Comparison of ENCODE assay signal across 9 mouse cellular contexts in the genomic region with DNA sequence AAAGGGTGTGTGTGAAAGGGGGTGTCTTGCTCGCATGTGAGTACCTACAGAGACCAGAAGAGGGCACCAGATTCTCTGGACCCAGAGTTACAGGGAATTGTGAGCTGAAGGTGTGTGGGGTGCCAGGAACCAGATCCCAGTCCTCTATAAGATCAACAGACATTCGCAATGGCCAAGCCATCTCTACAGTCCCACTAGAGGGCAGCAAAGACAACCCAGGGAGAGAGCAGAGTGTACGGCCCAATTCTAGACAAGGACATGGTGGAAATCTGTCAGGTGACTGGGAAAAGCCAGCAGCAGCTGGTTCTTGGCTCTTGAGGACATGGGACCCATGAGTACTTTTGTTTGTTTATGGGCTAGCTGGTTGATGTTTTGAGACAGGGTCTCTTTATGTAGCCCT. TPM values are rescaled to one million over a fixed set of nuclear protein-coding genes. Genes with fewer than 3 reads are reported as not detected.
DNase-seq lines count a peak whose midpoint lies in the region; ATAC-seq and TF ChIP-seq lines count a peak whose summit lies in the region.
"Had no signal": no experiment of that assay in that cellular context is flagged by ENCODE, and none has a peak within 500 bp of the region (broad histone marks: within the 10 kb centered on the region; RNA-seq: fewer than 3 reads in every experiment).

No protein-coding gene starts in this region.

- no peak for TF ChIP-seq EP300 in MEL (IDR thresholded peaks at IDR 0.05; ENCODE audit: low read depth in 1 of 2, low read length in 2 of 2)

- TF ChIP-seq RAD21 in MEL (IDR thresholded peaks at IDR 0.05; ENCODE audit: low read depth, low read length): peak; percentile 22

- H3K27me3 ChIP-seq in forebrain, postnatal 0 days (ENCODE audit: insufficient read depth, low read length): no peaks in the 10 kb centered on the region
- H3K27me3 ChIP-seq in forebrain, embryonic 12.5 days: no peaks in the 10 kb centered on the region
- H3K27me3 ChIP-seq in MEL (ENCODE audit: control insufficient read depth in 1 of 2, insufficient read depth in 2 of 2, low read length in 2 of 2): no peaks in the 10 kb centered on the region
- no peaks in the 10 kb centered on the region for H3K27me3 ChIP-seq in liver, adult 2 months (ENCODE audit: control insufficient read depth, insufficient read depth, low read length)
- H3K27me3 ChIP-seq in thymus, adult 2 months (ENCODE audit: control insufficient read depth, insufficient read depth, low read length): no peaks in the 10 kb centered on the region
- no peaks in the 10 kb centered on the region for H3K27me3 ChIP-seq in midbrain, embryonic 15.5 days (replicated peaks)
- H3K27me3 ChIP-seq: limb, embryonic 13.5 days had no signal

- 72% methylated on average over 3 of the region's 3 CpGs for WGBS in forebrain, postnatal 0 days
- WGBS in forebrain, embryonic 12.5 days: 71% methylated on average over 3 of the region's 3 CpGs
- 63% methylated on average over 3 of the region's 3 CpGs for WGBS in liver, adult 2 months
- WGBS in thymus, adult 2 months: 82% methylated on average over 3 of the region's 3 CpGs
- 59% methylated on average over 3 of the region's 3 CpGs for WGBS in midbrain, embryonic 15.5 days

- no peak overlapping the region for H3K4me2 ChIP-seq in forebrain, postnatal 0 days (ENCODE audit: low read depth)
- H3K4me2 ChIP-seq in forebrain, embryonic 12.5 days: no peak overlapping the region
- H3K4me2 ChIP-seq in midbrain, embryonic 15.5 days: no peak overlapping the region
- H3K4me2 ChIP-seq: limb, embryonic 13.5 days had no signal

- ATAC-seq in forebrain, postnatal 0 days: no peak
- ATAC-seq in forebrain, embryonic 12.5 days (ENCODE audit: low FRiP score): no peak
- ATAC-seq in midbrain, embryonic 15.5 days (replicated peaks): no peak

- TF ChIP-seq POLR2A in MEL (IDR thresholded peaks at IDR 0.05; ENCODE audit: control insufficient read depth in 1 of 2, insufficient read depth in 1 of 2, low read depth in 1 of 2, low read length in 2 of 2, poor library complexity in 1 of 2): no peak
- no peak for TF ChIP-seq POLR2A in liver, adult 2 months (IDR thresholded peaks at IDR 0.05; ENCODE audit: extremely low read depth, insufficient read depth, low read length)
- TF ChIP-seq POLR2A in thymus, adult 2 months (IDR thresholded peaks at IDR 0.05; ENCODE audit: control insufficient read depth, extremely low read depth, insufficient read depth, low read length, poor library complexity): no peak

- H3K36me3 ChIP-seq in forebrain, postnatal 0 days (ENCODE audit: insufficient read depth): peaks cover 6% of the 10 kb centered on the region; the same call in 1 of the 2 replicates
- H3K36me3 ChIP-seq in forebrain, embryonic 12.5 days (replicated peaks): no peaks in the 10 kb centered on the region
- no peaks in the 10 kb centered on the region for H3K36me3 ChIP-seq in MEL (ENCODE audit: control insufficient read depth in 1 of 2, insufficient read depth in 2 of 2, low read length in 2 of 2)
- peaks cover 58% of the 10 kb centered on the region for H3K36me3 ChIP-seq in liver, adult 2 months (ENCODE audit: control insufficient read depth, insufficient read depth, low read length)
- H3K36me3 ChIP-seq in thymus, adult 2 months (ENCODE audit: control insufficient read depth, insufficient read depth, low read length): peaks cover 23% of the 10 kb centered on the region
- H3K36me3 ChIP-seq in midbrain, embryonic 15.5 days (replicated peaks): no peaks in the 10 kb centered on the region

- no peak for DNase-seq in forebrain, postnatal 0 days
- DNase-seq in 3T3-L1 (ENCODE audit: low read depth, low spot score) (peak; percentile 51), MEL (ENCODE audit: low read depth, low spot score) (peak; percentile 53)
- peak; percentile 61 for DNase-seq in liver, adult 2 months (ENCODE audit: extremely low read depth, low read depth, low spot score)
- DNase-seq in thymus, adult 2 months: peak; percentile 66
- DNase-seq in layer of hippocampus, adult 11-12 months (ENCODE audit: low spot score): no peak

- H3K4me3 ChIP-seq in forebrain, postnatal 0 days (ENCODE audit: low read depth, low read length): no peak overlapping the region
- no peak overlapping the region for H3K4me3 ChIP-seq in forebrain, embryonic 12.5 days (replicated peaks)
- H3K4me3 ChIP-seq in MEL (ENCODE audit: control insufficient read depth in 1 of 2, insufficient read depth in 1 of 2, low read depth in 2 of 2, low read length in 2 of 2): no peak overlapping the region
- no peak overlapping the region for H3K4me3 ChIP-seq in liver, adult 2 months (ENCODE audit: insufficient read depth, low read depth, low read length)
- H3K4me3 ChIP-seq in thymus, adult 2 months (ENCODE audit: control insufficient read depth, insufficient read depth, low read length): no peak overlapping the region
- H3K4me3 ChIP-seq in midbrain, embryonic 15.5 days: no peak overlapping the region
- H3K4me3 ChIP-seq: limb, embryonic 13.5 days had no signal

- TF ChIP-seq CTCF in forebrain, postnatal 0 days (IDR thresholded peaks at IDR 0.05; ENCODE audit: low read depth): peak; percentile 46; the same call in 1 of the 2 replicates
- peak; percentile 42 to 49 (median 46); a peak in 4 of 6 replicates for TF ChIP-seq CTCF in MEL (IDR thresholded peaks at IDR 0.05 in 2 of 3, conservative IDR thresholded peaks at IDR 0.05 in 1 of 3; ENCODE audit: control insufficient read depth in 1 of 3, insufficient read depth in 1 of 3, low read depth in 2 of 3, low read length in 3 of 3, poor library complexity in 1 of 3, severe bottlenecking in 1 of 3)
- peak; percentile 66 for TF ChIP-seq CTCF in liver, adult 2 months (IDR thresholded peaks at IDR 0.05; ENCODE audit: low read depth, low read length)
- no peak for TF ChIP-seq CTCF in thymus, adult 2 months (IDR thresholded peaks at IDR 0.05; ENCODE audit: borderline replicate concordance, control insufficient read depth, extremely low read depth, insufficient read depth, low read length, poor library complexity)

- no peaks in the 10 kb centered on the region; the same call in 1 of the 2 replicates for H3K4me1 ChIP-seq in forebrain, postnatal 0 days (ENCODE audit: insufficient read depth)
- no peaks in the 10 kb centered on the region for H3K4me1 ChIP-seq in forebrain, embryonic 12.5 days
- 0 out of 4 replicates have a peak, but pooled peaks cover 0 to 7% of the 10 kb centered on the region in 2 experiments for H3K4me1 ChIP-seq in MEL (ENCODE audit: control insufficient read depth in 1 of 2, insufficient read depth in 2 of 2, low read length in 2 of 2)
- H3K4me1 ChIP-seq in liver, adult 2 months (ENCODE audit: control insufficient read depth, insufficient read depth, low read length): peaks cover 9% of the 10 kb centered on the region; the same call in 1 of the 2 replicates
- H3K4me1 ChIP-seq in thymus, adult 2 months (replicated peaks; ENCODE audit: control insufficient read depth, insufficient read depth, low read length): peaks cover 6% of the 10 kb centered on the region; the same call in 1 of the 2 replicates
- no peaks in the 10 kb centered on the region for H3K4me1 ChIP-seq in midbrain, embryonic 15.5 days
- H3K4me1 ChIP-seq: limb, embryonic 13.5 days had no signal

- no peak overlapping the region for H3K9ac ChIP-seq in forebrain, postnatal 0 days
- H3K9ac ChIP-seq in forebrain, embryonic 12.5 days: no peak overlapping the region
- no peak overlapping the region for H3K9ac ChIP-seq in MEL (ENCODE audit: control insufficient read depth, low read depth, low read length, poor library complexity, severe bottlenecking)
- H3K9ac ChIP-seq in liver, adult 2 months (ENCODE audit: low read depth, low read length): no peak overlapping the region
- H3K9ac ChIP-seq in midbrain, embryonic 15.5 days: no peak overlapping the region
- H3K9ac ChIP-seq: limb, embryonic 13.5 days had no signal

- H3K79me2 ChIP-seq in MEL (ENCODE audit: control insufficient read depth, insufficient read depth, low read length, poor library complexity): no peaks in the 10 kb centered on the region
- H3K79me2 ChIP-seq in liver, adult 2 months (ENCODE audit: control insufficient read depth, insufficient read depth, low read length): no peaks in the 10 kb centered on the region

- H3K27ac ChIP-seq in forebrain, postnatal 0 days (ENCODE audit: low read depth, low read length): no peak overlapping the region
- no peak overlapping the region for H3K27ac ChIP-seq in forebrain, embryonic 12.5 days
- H3K27ac ChIP-seq in MEL (ENCODE audit: control insufficient read depth, low read depth, low read length): no peak overlapping the region
- H3K27ac ChIP-seq in liver, adult 2 months (replicated peaks; ENCODE audit: insufficient read depth, low read depth, low read length): no peak overlapping the region
- no peak overlapping the region for H3K27ac ChIP-seq in thymus, adult 2 months (ENCODE audit: control insufficient read depth, insufficient read depth, low read length)
- H3K27ac ChIP-seq in midbrain, embryonic 15.5 days: no peak overlapping the region
- H3K27ac ChIP-seq: limb, embryonic 13.5 days had no signal

- no peaks in the 10 kb centered on the region for H3K9me3 ChIP-seq in forebrain, postnatal 0 days (ENCODE audit: low read length)
- 0 out of 2 replicates have a peak, but pooled peaks cover 4% of the 10 kb centered on the region for H3K9me3 ChIP-seq in forebrain, embryonic 12.5 days
- H3K9me3 ChIP-seq in MEL (replicated peaks; ENCODE audit: insufficient read depth, low read length): no peaks in the 10 kb centered on the region
- H3K9me3 ChIP-seq in midbrain, embryonic 15.5 days: no peaks in the 10 kb centered on the region
- H3K9me3 ChIP-seq: limb, embryonic 13.5 days had no signal

RNA-seq across cellular contexts. Expression of gene Pxmp4, which starts 10.5 kb away (rescaled TPM):
- 13.2 and 15.0 TPM in 2 replicates for total RNA-seq in forebrain, postnatal 0 days (2014; rRNA removed)
- polyA plus RNA-seq in forebrain, postnatal 0 days (2015; fragmentation: Nextera tagmentation; extraction: Ambion mirVana): 16.6 and 17.9 TPM in 2 replicates
- 10.4 and 11.2 TPM in 2 replicates for polyA plus RNA-seq in forebrain, embryonic 12.5 days (2016; fragmentation: Nextera tagmentation; extraction: Ambion mirVana)
- 5.9 and 6.8 TPM in 2 replicates for total RNA-seq in MEL (2012; rRNA removed)
- 10 to 100 TPM in 1 of 2 experiments, not detected in 1; 12.2 TPM for polyA plus RNA-seq in MEL (2012; ENCODE audit: insufficient read depth in 1 of 2, insufficient read length in 2 of 2, low read depth in 1 of 2, low replicate concordance in 2 of 2, missing spikeins in 1 of 2)
- 39.9 and 51.1 TPM in 2 replicates for total RNA-seq in liver, adult 2 months (2014; rRNA removed)
- polyA plus RNA-seq in liver, adult 2 months (2012; rRNA removed): 127 and 134 TPM in 2 replicates
- 70.7 and 71.7 TPM in 2 replicates for polyA plus RNA-seq in thymus, adult 2 months (2012; rRNA removed)
- polyA plus RNA-seq in midbrain, embryonic 15.5 days (2015; fragmentation: Nextera tagmentation; extraction: Ambion mirVana): 15.7 and 15.9 TPM in 2 replicates

RNA-seq across cellular contexts. Expression of gene Zfp341, which starts 20.1 kb away (rescaled TPM):
- 8.8 and 10.2 TPM in 2 replicates for total RNA-seq in forebrain, postnatal 0 days (2014; rRNA removed)
- polyA plus RNA-seq in forebrain, postnatal 0 days (2015; fragmentation: Nextera tagmentation; extraction: Ambion mirVana): 1.3 and 1.4 TPM in 2 replicates
- 1.2 and 1.4 TPM in 2 replicates for polyA plus RNA-seq in forebrain, embryonic 12.5 days (2016; fragmentation: Nextera tagmentation; extraction: Ambion mirVana)
- 2.0 TPM in 2 replicates for total RNA-seq in MEL (2012; rRNA removed)
- 1 to 10 TPM in 1 of 2 experiments, not detected in 1; 6.3 TPM for polyA plus RNA-seq in MEL (2012; ENCODE audit: insufficient read depth in 1 of 2, insufficient read length in 2 of 2, low read depth in 1 of 2, low replicate concordance in 2 of 2, missing spikeins in 1 of 2)
- 0.18 and 1.0 TPM in 2 replicates for total RNA-seq in liver, adult 2 months (2014; rRNA removed)
- polyA plus RNA-seq in liver, adult 2 months (2012; rRNA removed): 3.2 TPM in 2 replicates
- polyA plus RNA-seq in thymus, adult 2 months (2012; rRNA removed): 10.6 and 10.8 TPM in 2 replicates
- 2.6 and 3.1 TPM in 2 replicates for polyA plus RNA-seq in midbrain, embryonic 15.5 days (2015; fragmentation: Nextera tagmentation; extraction: Ambion mirVana)

RNA-seq across cellular contexts. Expression of gene 4930519P11Rik, which starts 20.2 kb away (rescaled TPM):
- total RNA-seq in forebrain, postnatal 0 days (2014; rRNA removed): 1.1 TPM in 1 of 2 replicates, not detected in the other
- 0.64 TPM in 1 of 2 replicates, not detected in the other for polyA plus RNA-seq in forebrain, postnatal 0 days (2015; fragmentation: Nextera tagmentation; extraction: Ambion mirVana)
- not detected in 2 replicates for polyA plus RNA-seq in forebrain, embryonic 12.5 days (2016; fragmentation: Nextera tagmentation; extraction: Ambion mirVana)
- not detected in 2 replicates for total RNA-seq in MEL (2012; rRNA removed)
- polyA plus RNA-seq in MEL (2012; ENCODE audit: insufficient read depth in 1 of 2, insufficient read length in 2 of 2, low read depth in 1 of 2, low replicate concordance in 2 of 2, missing spikeins in 1 of 2): under 1 TPM in 1 of 2 experiments, not detected in 1; 0.22 TPM
- not detected in 2 replicates for total RNA-seq in liver, adult 2 months (2014; rRNA removed)
- polyA plus RNA-seq in liver, adult 2 months (2012; rRNA removed): 0.37 TPM in 1 of 2 replicates, not detected in the other
- 1.5 and 1.7 TPM in 2 replicates for polyA plus RNA-seq in thymus, adult 2 months (2012; rRNA removed)
- 0.50 and 0.78 TPM in 2 replicates for polyA plus RNA-seq in midbrain, embryonic 15.5 days (2015; fragmentation: Nextera tagmentation; extraction: Ambion mirVana)

RNA-seq across cellular contexts. Expression of gene E2f1, which starts 23.3 kb away (rescaled TPM):
- total RNA-seq in forebrain, postnatal 0 days (2014; rRNA removed): 2.8 and 3.0 TPM in 2 replicates
- 4.7 and 4.9 TPM in 2 replicates for polyA plus RNA-seq in forebrain, postnatal 0 days (2015; fragmentation: Nextera tagmentation; extraction: Ambion mirVana)
- 29.8 and 33.3 TPM in 2 replicates for polyA plus RNA-seq in forebrain, embryonic 12.5 days (2016; fragmentation: Nextera tagmentation; extraction: Ambion mirVana)
- total RNA-seq in MEL (2012; rRNA removed): 14.8 and 17.4 TPM in 2 replicates
- polyA plus RNA-seq in MEL (2012; ENCODE audit: insufficient read depth in 1 of 2, insufficient read length in 2 of 2, low read depth in 1 of 2, low replicate concordance in 2 of 2, missing spikeins in 1 of 2): 10 to 100 TPM in 1 of 2 experiments, not detected in 1; 41.6 TPM
- total RNA-seq in liver, adult 2 months (2014; rRNA removed): 1.1 and 2.3 TPM in 2 replicates
- polyA plus RNA-seq in liver, adult 2 months (2012; rRNA removed): 2.4 and 3.8 TPM in 2 replicates
- polyA plus RNA-seq in thymus, adult 2 months (2012; rRNA removed): 34.0 and 50.3 TPM in 2 replicates
- polyA plus RNA-seq in midbrain, embryonic 15.5 days (2015; fragmentation: Nextera tagmentation; extraction: Ambion mirVana): 5.4 and 7.1 TPM in 2 replicates

RNA-seq across cellular contexts. Expression of gene Necab3, which starts 34.3 kb away (rescaled TPM):
- 14.5 and 16.3 TPM in 2 replicates for total RNA-seq in forebrain, postnatal 0 days (2014; rRNA removed)
- 14.7 and 17.2 TPM in 2 replicates for polyA plus RNA-seq in forebrain, postnatal 0 days (2015; fragmentation: Nextera tagmentation; extraction: Ambion mirVana)
- 8.7 and 11.0 TPM in 2 replicates for polyA plus RNA-seq in forebrain, embryonic 12.5 days (2016; fragmentation: Nextera tagmentation; extraction: Ambion mirVana)
- 3.8 and 4.0 TPM in 2 replicates for total RNA-seq in MEL (2012; rRNA removed)
- 10 to 100 TPM in 1 of 2 experiments, not detected in 1; 12.1 TPM for polyA plus RNA-seq in MEL (2012; ENCODE audit: insufficient read depth in 1 of 2, insufficient read length in 2 of 2, low read depth in 1 of 2, low replicate concordance in 2 of 2, missing spikeins in 1 of 2)
- 0.09 and 0.13 TPM in 2 replicates for total RNA-seq in liver, adult 2 months (2014; rRNA removed)
- polyA plus RNA-seq in liver, adult 2 months (2012; rRNA removed): 0.09 TPM in 1 of 2 replicates, not detected in the other
- polyA plus RNA-seq in thymus, adult 2 months (2012; rRNA removed): 14.8 and 15.7 TPM in 2 replicates
- 15.4 and 18.0 TPM in 2 replicates for polyA plus RNA-seq in midbrain, embryonic 15.5 days (2015; fragmentation: Nextera tagmentation; extraction: Ambion mirVana)

Comparison
In these comparisons a context has a peak if more than half of its experiments do, and no peak if none do; other contexts are left out.
1. DNase-seq: peak in 3T3-L1 (single experiment), MEL (single experiment), liver, adult 2 months (single experiment) and thymus, adult 2 months (single experiment); none in forebrain, postnatal 0 days (single experiment) and layer of hippocampus, adult 11-12 months (single experiment).